Mouse (Mus musculus) heart, adult 2 months (tissue): ENCODE data around the gene 1700017N19Rik. TPM values are rescaled to one million over a fixed set of nuclear protein-coding genes. Genes with fewer than 3 reads are reported as not detected.

Experiments used
- DNase-seq, 2 experiments: peaks; one replicate each; pipeline ENCODE4 v3.0.0; 2021
- H3K27ac ChIP-seq: fragments of 200-600 bp; 2 replicates; pipeline ENCODE4 v1.8.1; 2022
- H3K27me3 ChIP-seq: fragments of 200-500 bp; 2 replicates; pipeline ENCODE4 v1.6.1; 2012; ENCODE audit warnings: mild to moderate bottlenecking, low read length, inconsistent platforms, mixed read lengths; ENCODE audit not compliant: control insufficient read depth, insufficient read depth
- H3K36me3 ChIP-seq: fragments of 200-500 bp; 2 replicates; pipeline ENCODE4 v1.6.1; 2012; ENCODE audit warnings: low read length, inconsistent platforms; ENCODE audit not compliant: control insufficient read depth, insufficient read depth
- H3K4me1 ChIP-seq: fragments of 200-500 bp; 2 replicates; pipeline ENCODE4 v1.6.1; 2011; ENCODE audit warnings: low read length; ENCODE audit not compliant: control insufficient read depth, insufficient read depth
- H3K4me3 ChIP-seq: fragments of 200-600 bp; 2 replicates; pipeline ENCODE4 v1.8.1; 2022
- H3K79me2 ChIP-seq: fragments of 200-500 bp; replicated peaks from 2 replicates; pipeline ENCODE4 v1.6.1; 2012; ENCODE audit warnings: mild to moderate bottlenecking, inconsistent platforms, low read length, moderate library complexity, mixed read lengths; ENCODE audit not compliant: control insufficient read depth, insufficient read depth
- H3K9ac ChIP-seq: fragments of 200-500 bp; 2 replicates; pipeline ENCODE4 v1.6.1; 2012; ENCODE audit warnings: low read depth, mild to moderate bottlenecking, control low read depth, inconsistent platforms, low read length, mixed read lengths
- CTCF ChIP-seq: fragments of 200-600 bp; IDR thresholded peaks from 2 replicates; pipeline ENCODE4 v1.8.1; 2022; ENCODE audit warnings: antibody characterized with exemption, mild to moderate bottlenecking, moderate library complexity
- EP300 ChIP-seq: fragments of 200-500 bp; IDR thresholded peaks from 2 replicates; pipeline ENCODE4 v1.6.1; 2011; ENCODE audit warnings: low read depth, low read length, control low read depth; ENCODE audit not compliant: insufficient read depth
- POLR2A ChIP-seq: fragments of 200-500 bp; IDR thresholded peaks from 2 replicates; pipeline ENCODE4 v1.6.1; 2011; ENCODE audit warnings: mild to moderate bottlenecking, low read depth, low read length, control low read depth; ENCODE audit not compliant: insufficient read depth
- WGBS: fragments of 180-500 bp; shearing (Covaris S2); methylation state at CpG from one replicate; pipeline ENCODE4 v1.1.7; 2018; 5-methylcytosine and 5-hydroxymethylcytosine counted together
- intact Hi-C: fragments of 180-260 bp; cut with DNase I; formaldehyde crosslinking; loops from one replicate; pipeline ENCODE4 v1.15.1; 2025
- polyA plus RNA-seq: library from polyadenylated mRNA; depleted of rRNA; stranded (reverse); fragments of >200 nt; gene quantifications from 2 replicates; pipeline ENCODE4 v1.2.3, GENCODE M21; 2012; rRNA removed
- total RNA-seq, 2 experiments: library from RNA; stranded (reverse); gene quantifications; 2 replicates each; pipeline ENCODE4 v1.2.3; 2021

The 1700017N19Rik gene
- total and polyA plus RNA-seq, 3 experiments = not detected

GRCm38 (mm10) chr10:100642887-100643286 lies 52.6 kb downstream of the 1700017N19Rik start:
- no peak for DNase-seq
- TF ChIP-seq POLR2A (no peak), CTCF (no peak), EP300 (no peak)
- Histone ChIP-seq H3K79me2 (no peaks in the 10 kb centered on the region), H3K4me3 (no peak overlapping the region), H3K4me1 (no peaks in the 10 kb centered on the region), H3K9ac (no peak overlapping the region), H3K36me3 (no peaks in the 10 kb centered on the region), H3K27me3 (no peaks in the 10 kb centered on the region), H3K27ac (no peak overlapping the region)
- intact Hi-C loops = no loop called here
- 58% methylated on average over 3 of the region's 3 CpGs for WGBS

GRCm38 (mm10) chr10:100645331-100645935 lies 55.1 kb downstream of the 1700017N19Rik start:
- TF ChIP-seq CTCF = no peak
- no peak for TF ChIP-seq POLR2A
- no peak for TF ChIP-seq EP300
- intact Hi-C loops = no loop called here

GRCm38 (mm10) chr10:100654183-100654582 lies 63.9 kb downstream of the 1700017N19Rik start:
- Histone ChIP-seq H3K79me2 (no peaks in the 10 kb centered on the region), H3K27me3 (no peaks in the 10 kb centered on the region), H3K4me3 (no peak overlapping the region), H3K4me1 (no peaks in the 10 kb centered on the region), H3K9ac (no peak overlapping the region), H3K36me3 (no peaks in the 10 kb centered on the region), H3K27ac (no peak overlapping the region)
- no peak for DNase-seq
- TF ChIP-seq POLR2A = no peak
- no peak for TF ChIP-seq CTCF
- TF ChIP-seq EP300 = no peak
- intact Hi-C loops = no loop called here

More at GRCm38 (mm10) chr10:100645331-100645935, 55.1 kb downstream of the 1700017N19Rik start:
- H3K4me1 ChIP-seq = no peaks in the 10 kb centered on the region
- H3K27ac ChIP-seq = no peak overlapping the region
- H3K79me2 ChIP-seq = no peaks in the 10 kb centered on the region
- no peaks in the 10 kb centered on the region for H3K27me3 ChIP-seq
- DNase-seq = no peak
- no peak overlapping the region for H3K4me3 ChIP-seq
- H3K9ac ChIP-seq = no peak overlapping the region
- H3K36me3 ChIP-seq = no peaks in the 10 kb centered on the region
- WGBS = 71% methylated on average over 4 of the region's 4 CpGs

- intact Hi-C loops = no loop called here
- 67% methylated on average over 2 of the region's 2 CpGs for WGBS
- no peak overlapping the region for H3K4me3 ChIP-seq
- no peak overlapping the region for H3K27ac ChIP-seq
- H3K9ac ChIP-seq = no peak overlapping the region
- H3K79me2 ChIP-seq = no peaks in the 10 kb centered on the region
- no peaks in the 10 kb centered on the region for H3K4me1 ChIP-seq
- H3K36me3 ChIP-seq = no peaks in the 10 kb centered on the region
- no peak for TF ChIP-seq POLR2A
- no peaks in the 10 kb centered on the region for H3K27me3 ChIP-seq
- DNase-seq = no peak
Measured at GRCm38 (mm10) chr10:100661970-100662590, 71.8 kb downstream of the 1700017N19Rik start.

Other genes with a start within 250 kb of the 1700017N19Rik start
- not detected for gene Gm4302, start 249.6 kb upstream of the 1700017N19Rik start, total RNA-seq
- gene Gm4302, start 249.6 kb upstream of the 1700017N19Rik start, polyA plus RNA-seq = not detected in 2 replicates
- gene Gm4303, start 244.5 kb upstream of the 1700017N19Rik start, total RNA-seq = not detected
- gene Gm4303, start 244.5 kb upstream of the 1700017N19Rik start, polyA plus RNA-seq = not detected in 2 replicates
- gene Gm4305, start 239.4 kb upstream of the 1700017N19Rik start, total RNA-seq = not detected
- gene Gm4305, start 239.4 kb upstream of the 1700017N19Rik start, polyA plus RNA-seq = not detected in 2 replicates
- not detected for gene Gm4307, start 229.1 kb upstream of the 1700017N19Rik start, total RNA-seq
- not detected in 2 replicates for gene Gm4307, start 229.1 kb upstream of the 1700017N19Rik start, polyA plus RNA-seq
- gene Gm4312, start 207.9 kb upstream of the 1700017N19Rik start, total RNA-seq = not detected
- gene Gm4312, start 207.9 kb upstream of the 1700017N19Rik start, polyA plus RNA-seq = not detected in 2 replicates
- 10 to 100 TPM; 14.0 to 14.6 TPM for gene Tmtc3, start 103.1 kb upstream of the 1700017N19Rik start, total RNA-seq
- gene Tmtc3, start 103.1 kb upstream of the 1700017N19Rik start, polyA plus RNA-seq = 4.8 and 10.8 TPM in 2 replicates
- gene Cep290, start 102.9 kb upstream of the 1700017N19Rik start, total RNA-seq = 1 to 10 TPM; 4.1 to 4.6 TPM
- 0.21 and 0.73 TPM in 2 replicates for gene Cep290, start 102.9 kb upstream of the 1700017N19Rik start, polyA plus RNA-seq
- 1 to 10 TPM; 5.2 to 5.3 TPM for gene 4930430F08Rik, start 61 bp upstream of the 1700017N19Rik start, total RNA-seq
- 5.3 and 7.0 TPM in 2 replicates for gene 4930430F08Rik, start 61 bp upstream of the 1700017N19Rik start, polyA plus RNA-seq